Mouse (Mus musculus): Measurements from ENCODE around the gene Gucy2g.

DNA sequence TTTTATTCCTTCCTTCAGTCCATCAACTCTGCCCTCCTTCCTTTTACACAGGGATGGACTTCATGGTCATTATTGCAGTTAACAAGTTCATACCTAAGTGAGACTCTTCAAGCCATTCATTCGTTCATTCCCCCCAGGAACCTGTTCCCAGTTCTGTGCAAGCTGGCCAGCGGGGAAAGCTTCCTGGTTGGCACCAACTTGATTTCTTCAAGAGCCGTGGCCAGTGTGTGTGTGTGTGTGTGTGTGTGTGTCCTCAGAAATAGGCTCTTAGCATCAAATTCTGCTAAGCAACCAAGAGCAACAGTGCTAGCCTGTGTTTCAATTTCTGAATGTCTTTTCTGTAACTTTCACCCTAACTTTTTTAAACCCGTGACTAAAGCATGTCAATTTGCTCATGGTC is 75.1 kb downstream of the Gucy2g start:
- no peak for TF ChIP-seq CTCF (IDR thresholded peaks at IDR 0.05; ENCODE audit: low read depth)
- TF ChIP-seq EP300 (optimal IDR thresholded peaks at IDR 0.05), result no peak

Data from stomach, postnatal 0 days (tissue).